Mouse (Mus musculus): ENCODE data around the gene Prkca. TPM values are rescaled to one million over a fixed set of nuclear protein-coding genes. Genes with fewer than 3 reads are reported as not detected.

Prkca gene
- polyA plus RNA-seq, 1 experiment from 2014 or later = 7.2 TPM

GRCm38 (mm10) chr11:108204202-108204894 is 139.4 kb downstream of the Prkca start:
- H3K36me3 ChIP-seq (replicated peaks) = no peaks in the 10 kb centered on the region
- peaks cover 25% of the 10 kb centered on the region for H3K4me1 ChIP-seq
- no peak overlapping the region for H3K27ac ChIP-seq
- H3K9ac ChIP-seq = no peak overlapping the region
- no peaks in the 10 kb centered on the region for H3K9me3 ChIP-seq
- 25% methylated on average over 7 of the region's 7 CpGs for WGBS
- H3K4me3 ChIP-seq = no peak overlapping the region
- no peaks in the 10 kb centered on the region for H3K27me3 ChIP-seq (replicated peaks)
- H3K4me2 ChIP-seq = no peak overlapping the region
- no peak for ATAC-seq (replicated peaks)

GRCm38 (mm10) chr11:108202835-108203234 is 140.9 kb downstream of the Prkca start:
- Histone ChIP-seq H3K27ac (no peak overlapping the region), H3K27me3 (replicated peaks) (no peaks in the 10 kb centered on the region), H3K4me1 (peaks cover 25% of the 10 kb centered on the region), H3K9me3 (no peaks in the 10 kb centered on the region), H3K9ac (no peak overlapping the region), H3K36me3 (replicated peaks) (no peaks in the 10 kb centered on the region), H3K4me2 (no peak overlapping the region), H3K4me3 (no peak overlapping the region)
- 89% methylated on average over 7 of the region's 7 CpGs for WGBS
- ATAC-seq (replicated peaks) = no peak

- H3K9ac ChIP-seq = no peak overlapping the region
- no peaks in the 10 kb centered on the region for H3K36me3 ChIP-seq (replicated peaks)
- 73% methylated on average over 15 of the region's 15 CpGs for WGBS
- H3K4me3 ChIP-seq = no peak overlapping the region
- H3K4me1 ChIP-seq = peaks cover 29% of the 10 kb centered on the region
- no peak overlapping the region for H3K4me2 ChIP-seq
- no peak overlapping the region for H3K27ac ChIP-seq
- no peak for ATAC-seq (replicated peaks)
- H3K27me3 ChIP-seq (replicated peaks) = no peaks in the 10 kb centered on the region
- no peaks in the 10 kb centered on the region for H3K9me3 ChIP-seq
These were observed 142.8 kb downstream of the Prkca start for GRCm38 (mm10) chr11:108200679-108201586.

- H3K4me2 ChIP-seq = no peak overlapping the region
- H3K4me3 ChIP-seq = no peak overlapping the region
- no peak overlapping the region for H3K27ac ChIP-seq
- H3K27me3 ChIP-seq (replicated peaks) = no peaks in the 10 kb centered on the region
- H3K9ac ChIP-seq = no peak overlapping the region
- H3K4me1 ChIP-seq = peaks cover 22% of the 10 kb centered on the region
- H3K36me3 ChIP-seq (replicated peaks) = no peaks in the 10 kb centered on the region
- 88% methylated on average over 4 of the region's 4 CpGs for WGBS
- ATAC-seq (replicated peaks) = no peak
- no peaks in the 10 kb centered on the region for H3K9me3 ChIP-seq
These were observed 144.2 kb downstream of the Prkca start for GRCm38 (mm10) chr11:108199429-108199985.

- Histone ChIP-seq H3K9me3 (no peaks in the 10 kb centered on the region), H3K36me3 (replicated peaks) (no peaks in the 10 kb centered on the region), H3K9ac (no peak overlapping the region), H3K4me3 (no peak overlapping the region), H3K4me2 (no peak overlapping the region), H3K4me1 (peaks cover 13% of the 10 kb centered on the region), H3K27me3 (replicated peaks) (no peaks in the 10 kb centered on the region), H3K27ac (no peak overlapping the region)
- ATAC-seq (replicated peaks) = no peak
- 63% methylated on average over 5 of the region's 5 CpGs for WGBS
These were observed 145.1 kb downstream of the Prkca start for GRCm38 (mm10) chr11:108198592-108198991.

- Histone ChIP-seq H3K27ac (no peak overlapping the region), H3K4me3 (no peak overlapping the region), H3K36me3 (replicated peaks) (no peaks in the 10 kb centered on the region), H3K27me3 (replicated peaks) (no peaks in the 10 kb centered on the region), H3K4me1 (peaks cover 10% of the 10 kb centered on the region), H3K9me3 (no peaks in the 10 kb centered on the region), H3K4me2 (no peak overlapping the region), H3K9ac (no peak overlapping the region)
- no peak for ATAC-seq (replicated peaks)
- 58% methylated on average over 9 of the region's 9 CpGs for WGBS
These were observed 146.1 kb downstream of the Prkca start for GRCm38 (mm10) chr11:108197427-108198218.

GRCm38 (mm10) chr11:108196796-108197195 is 146.9 kb downstream of the Prkca start:
- Histone ChIP-seq H3K27me3 (replicated peaks) (no peaks in the 10 kb centered on the region), H3K9me3 (no peaks in the 10 kb centered on the region), H3K27ac (no peak overlapping the region), H3K36me3 (replicated peaks) (no peaks in the 10 kb centered on the region), H3K4me3 (no peak overlapping the region), H3K4me2 (no peak overlapping the region), H3K9ac (no peak overlapping the region), H3K4me1 (peaks cover 10% of the 10 kb centered on the region)
- WGBS = 83% methylated on average over 3 of the region's 3 CpGs
- no peak for ATAC-seq (replicated peaks)

- ATAC-seq (replicated peaks) = no peak
- no peak overlapping the region for H3K4me2 ChIP-seq
- H3K4me1 ChIP-seq = 0 out of 2 replicates have a peak, but pooled peaks cover 1% of the 10 kb centered on the region
- H3K4me3 ChIP-seq = no peak overlapping the region
- 92% methylated on average over 6 of the region's 6 CpGs for WGBS
- no peaks in the 10 kb centered on the region for H3K27me3 ChIP-seq (replicated peaks)
- no peak overlapping the region for H3K9ac ChIP-seq
- no peak overlapping the region for H3K27ac ChIP-seq
- no peaks in the 10 kb centered on the region for H3K36me3 ChIP-seq (replicated peaks)
- H3K9me3 ChIP-seq = no peaks in the 10 kb centered on the region
These were observed 153.4 kb downstream of the Prkca start for GRCm38 (mm10) chr11:108190298-108190697.

GRCm38 (mm10) chr11:108189362-108189761 is 154.4 kb downstream of the Prkca start:
- Histone ChIP-seq H3K27me3 (replicated peaks) (no peaks in the 10 kb centered on the region), H3K36me3 (replicated peaks) (no peaks in the 10 kb centered on the region), H3K4me1 (no peaks in the 10 kb centered on the region), H3K9me3 (no peaks in the 10 kb centered on the region), H3K27ac (no peak overlapping the region), H3K4me2 (no peak overlapping the region), H3K9ac (no peak overlapping the region), H3K4me3 (no peak overlapping the region)
- 90% methylated on average over 3 of the region's 3 CpGs for WGBS
- no peak for ATAC-seq (replicated peaks)

GRCm38 (mm10) chr11:108182421-108182820 is 161.3 kb downstream of the Prkca start:
- Histone ChIP-seq H3K36me3 (replicated peaks) (no peaks in the 10 kb centered on the region), H3K27me3 (replicated peaks) (no peaks in the 10 kb centered on the region), H3K9me3 (no peaks in the 10 kb centered on the region), H3K9ac (no peak overlapping the region), H3K4me3 (no peak overlapping the region), H3K4me2 (no peak overlapping the region), H3K27ac (no peak overlapping the region), H3K4me1 (peaks cover 19% of the 10 kb centered on the region)
- WGBS = 76% methylated on average over 5 of the region's 5 CpGs
- ATAC-seq (replicated peaks) = no peak

- peak; percentile 81; the same call in 1 of the 2 replicates for ATAC-seq (replicated peaks)
These were observed 162.6 kb downstream of the Prkca start for GRCm38 (mm10) chr11:108181012-108181713.

More at GRCm38 (mm10) chr11:108181012-108181713, 162.6 kb downstream of the Prkca start:
- no peaks in the 10 kb centered on the region for H3K36me3 ChIP-seq (replicated peaks)
- H3K27me3 ChIP-seq (replicated peaks) = no peaks in the 10 kb centered on the region
- H3K9ac ChIP-seq = no peak overlapping the region
- no peaks in the 10 kb centered on the region for H3K9me3 ChIP-seq
- 32% methylated on average over 10 of the region's 10 CpGs for WGBS
- peak overlapping the region; percentile 54; the same call in 1 of the 2 replicates for H3K27ac ChIP-seq
- H3K4me3 ChIP-seq = no peak overlapping the region
- peaks cover 21% of the 10 kb centered on the region for H3K4me1 ChIP-seq
- no peak overlapping the region for H3K4me2 ChIP-seq
